Comparison of ENCODE assay signal across 12 mouse cellular contexts in genomic region chr7:101868241-101869162, GRCm38 (mm10). TPM values are rescaled to one million over a fixed set of nuclear protein-coding genes. Genes with fewer than 3 reads are reported as not detected.
DNase-seq lines count a peak whose midpoint lies in the region; ATAC-seq and TF ChIP-seq lines count a peak whose summit lies in the region.
"Had no signal": no experiment of that assay in that cellular context is flagged by ENCODE, and none has a peak within 500 bp of the region (broad histone marks: within the 10 kb centered on the region; RNA-seq: fewer than 3 reads in every experiment).

No protein-coding gene starts in this region.

- no peaks in the 10 kb centered on the region for H3K36me3 ChIP-seq in heart, embryonic 11.5 days (ENCODE audit: control insufficient read depth, insufficient read depth, low read length)
- no peaks in the 10 kb centered on the region for H3K36me3 ChIP-seq in kidney, embryonic 15.5 days
- H3K36me3 ChIP-seq: embryonic facial prominence, embryonic 15.5 days; hindbrain, embryonic 13.5 days had no signal

- H3K9ac ChIP-seq in heart, embryonic 11.5 days (ENCODE audit: low read depth, low read length) = no peak overlapping the region
- no peak overlapping the region for H3K9ac ChIP-seq in kidney, embryonic 15.5 days
- H3K9ac ChIP-seq: embryonic facial prominence, embryonic 15.5 days; hindbrain, embryonic 13.5 days had no signal

- 0 out of 2 replicates have a peak overlapping the region, but pooled peaks have one; percentile 1 for H3K27ac ChIP-seq in heart, embryonic 11.5 days (ENCODE audit: low read depth, low read length)
- peak overlapping the region; percentile 75 for H3K27ac ChIP-seq in kidney, embryonic 15.5 days
- H3K27ac ChIP-seq in gastrocnemius, adult 2 months = no peak overlapping the region
- H3K27ac ChIP-seq: embryonic facial prominence, embryonic 15.5 days; hindbrain, embryonic 13.5 days had no signal

- ATAC-seq in heart, embryonic 11.5 days (replicated peaks; ENCODE audit: insufficient number of reproducible peaks, low FRiP score, low TSS enrichment) = peak; percentile 32; the same call in 1 of the 2 replicates
- peak; percentile 50 for ATAC-seq in kidney, embryonic 15.5 days (replicated peaks; ENCODE audit: low FRiP score)

- no peaks in the 10 kb centered on the region for H3K9me3 ChIP-seq in heart, embryonic 11.5 days (replicated peaks; ENCODE audit: control insufficient read depth, low read length)
- no peaks in the 10 kb centered on the region for H3K9me3 ChIP-seq in kidney, embryonic 15.5 days (replicated peaks)
- H3K9me3 ChIP-seq: embryonic facial prominence, embryonic 15.5 days; hindbrain, embryonic 13.5 days had no signal

- no peaks in the 10 kb centered on the region for H3K27me3 ChIP-seq in heart, embryonic 11.5 days (ENCODE audit: control insufficient read depth, insufficient read depth, low read length)
- no peaks in the 10 kb centered on the region for H3K27me3 ChIP-seq in kidney, embryonic 15.5 days
- H3K27me3 ChIP-seq: CH12.LX; embryonic facial prominence, embryonic 15.5 days; hindbrain, embryonic 13.5 days had no signal

- no peak overlapping the region for H3K4me2 ChIP-seq in heart, embryonic 11.5 days
- peak overlapping the region; percentile 43 for H3K4me2 ChIP-seq in kidney, embryonic 15.5 days
- H3K4me2 ChIP-seq: embryonic facial prominence, embryonic 15.5 days; hindbrain, embryonic 13.5 days had no signal

- intact Hi-C loops in gastrocnemius, adult 2 months (cut with DNase I) = no loop called here

- TF ChIP-seq CTCF in gastrocnemius, adult 2 months (IDR thresholded peaks at IDR 0.05) = no peak

- H3K4me3 ChIP-seq in heart, embryonic 11.5 days (ENCODE audit: low read depth, low read length) = no peak overlapping the region
- 0 out of 2 replicates have a peak overlapping the region, but pooled peaks have one; percentile 7 for H3K4me3 ChIP-seq in kidney, embryonic 15.5 days (replicated peaks)
- H3K4me3 ChIP-seq in gastrocnemius, adult 2 months = no peak overlapping the region
- H3K4me3 ChIP-seq: embryonic facial prominence, embryonic 15.5 days; hindbrain, embryonic 13.5 days had no signal

- 69% methylated on average over 13 of the region's 13 CpGs for WGBS in heart, embryonic 11.5 days (ENCODE audit: insufficient replicate concordance)
- WGBS in kidney, embryonic 15.5 days = 45% methylated on average over 13 of the region's 13 CpGs

- H3K4me1 ChIP-seq in heart, embryonic 11.5 days (ENCODE audit: control insufficient read depth, insufficient read depth, low read length) = peaks cover 3% of the 10 kb centered on the region; the same call in 1 of the 2 replicates
- peaks cover 21% of the 10 kb centered on the region for H3K4me1 ChIP-seq in kidney, embryonic 15.5 days
- H3K4me1 ChIP-seq: embryonic facial prominence, embryonic 15.5 days; hindbrain, embryonic 13.5 days had no signal

- DNase-seq in heart, adult 8-10 months (ENCODE audit: low spot score) = no peak
- DNase-seq in fat pad, adult 2 months (ENCODE audit: extremely low read depth, low read depth, low spot score) = peak; percentile 70
- peak; percentile 11 for DNase-seq in ovary, postnatal 36 days (ENCODE audit: low spot score)
- no peak for DNase-seq in frontal cortex, postnatal 36 days (ENCODE audit: low spot score in 2 of 2)
- DNase-seq in gastrocnemius, adult 2 months = no peak
- no peak for DNase-seq in cerebellum, adult 8-10 months
- DNase-seq: liver had no signal

RNA-seq across cellular contexts. Expression of gene Folr1, which starts 2.1 kb away (rescaled TPM):
- polyA plus RNA-seq in heart, embryonic 11.5 days (2014; fragmentation: Nextera tagmentation; extraction: Ambion mirVana) = 3.2 and 4.3 TPM in 2 replicates
- under 1 TPM in 1 of 4 experiments, not detected in 3; 0.44 TPM for total RNA-seq in heart, adult 8-10 months (2022)
- 51.0 and 63.0 TPM in 2 replicates for polyA plus RNA-seq in kidney, embryonic 15.5 days (2015; fragmentation: Nextera tagmentation; extraction: Ambion mirVana)
- total RNA-seq in gastrocnemius, adult 2 months (2021) = 1 to 10 TPM; 2.4 to 2.8 TPM

RNA-seq across cellular contexts. Expression of gene Anapc15, which starts 5.0 kb away (rescaled TPM):
- polyA plus RNA-seq in heart, embryonic 11.5 days (2014; fragmentation: Nextera tagmentation; extraction: Ambion mirVana) = 73.3 and 76.5 TPM in 2 replicates
- total RNA-seq in heart, adult 8-10 months (2022) = 10 to 100 TPM; 20.8 to 26.8 (median 24.9) TPM
- 75.1 and 78.9 TPM in 2 replicates for polyA plus RNA-seq in kidney, embryonic 15.5 days (2015; fragmentation: Nextera tagmentation; extraction: Ambion mirVana)
- 10 to 100 TPM; 17.3 to 26.6 TPM for total RNA-seq in gastrocnemius, adult 2 months (2021)

RNA-seq across cellular contexts. Expression of gene Folr2, which starts 11.5 kb away (rescaled TPM):
- polyA plus RNA-seq in heart, embryonic 11.5 days (2014; fragmentation: Nextera tagmentation; extraction: Ambion mirVana) = not detected in 2 replicates
- 1 to 10 TPM; 3.1 to 5.9 (median 4.3) TPM for total RNA-seq in heart, adult 8-10 months (2022)
- 1.8 and 2.3 TPM in 2 replicates for polyA plus RNA-seq in kidney, embryonic 15.5 days (2015; fragmentation: Nextera tagmentation; extraction: Ambion mirVana)
- total RNA-seq in gastrocnemius, adult 2 months (2021) = 1 to 10 TPM in 1 of 2 experiments, under 1 TPM in 1; 0.77 to 4.3 TPM
- total RNA-seq: CH12.LX had no signal

RNA-seq across cellular contexts. Expression of gene Inppl1, which starts 30.5 kb away (rescaled TPM):
- polyA plus RNA-seq in heart, embryonic 11.5 days (2014; fragmentation: Nextera tagmentation; extraction: Ambion mirVana) = 33.6 and 52.0 TPM in 2 replicates
- total RNA-seq in heart, adult 8-10 months (2022) = 100 to 1,000 TPM; 174 to 207 (median 187) TPM
- polyA plus RNA-seq in kidney, embryonic 15.5 days (2015; fragmentation: Nextera tagmentation; extraction: Ambion mirVana) = 49.9 and 52.1 TPM in 2 replicates
- 10 to 100 TPM; 89.0 to 96.5 TPM for total RNA-seq in gastrocnemius, adult 2 months (2021)

RNA-seq across cellular contexts. Expression of gene Lamtor1, which starts 37.2 kb away (rescaled TPM):
- 137 and 146 TPM in 2 replicates for polyA plus RNA-seq in heart, embryonic 11.5 days (2014; fragmentation: Nextera tagmentation; extraction: Ambion mirVana)
- 100 to 1,000 TPM; 119 to 133 (median 122) TPM for total RNA-seq in heart, adult 8-10 months (2022)
- 151 and 158 TPM in 2 replicates for polyA plus RNA-seq in kidney, embryonic 15.5 days (2015; fragmentation: Nextera tagmentation; extraction: Ambion mirVana)
- 100 to 1,000 TPM in 1 of 2 experiments, 10 to 100 TPM in 1; 93.2 to 107 TPM for total RNA-seq in gastrocnemius, adult 2 months (2021)

Comparison
In these comparisons a context has a peak if more than half of its experiments do, and no peak if none do; other contexts are left out.
1. DNase-seq: peak in fat pad, adult 2 months (single experiment) and ovary, postnatal 36 days (single experiment); none in heart, adult 8-10 months (single experiment), frontal cortex, postnatal 36 days (0 of 2), gastrocnemius, adult 2 months (single experiment) and cerebellum, adult 8-10 months (single experiment).